Mouse (Mus musculus) c-Kit-positive CD71-positive TER-119-negative erythroid progenitor cells, embryonic 14.5 days (primary cell): ENCODE data around the gene Gm21060.
"Not testable (repeated sequence)": the region's sequence is repeated elsewhere in the genome, so short reads cannot be mapped to it uniquely, and the experiment has no call there.

Source experiments
- DNase-seq: peaks from one replicate; pipeline ENCODE4 v3.0.0-alpha.2; 2013; ENCODE audit warnings: low read depth

Gene Gm21060

GRCm38 (mm10) chr19:61296969-61297368 is at the start of gene Gm21060:
Gene Gm21060 (minus strand): TSS chr19:61297069.
- no peak for DNase-seq

GRCm38 (mm10) chr19:61320844-61321243 is 24.0 kb upstream of the Gm21060 start:
- not testable (repeated sequence) for DNase-seq

GRCm38 (mm10) chr19:61313185-61313584 is 16.3 kb upstream of the Gm21060 start:
- not testable (repeated sequence) for DNase-seq

GRCm38 (mm10) chr19:61312400-61312799 is 15.5 kb upstream of the Gm21060 start:
- DNase-seq = not testable (repeated sequence)

GRCm38 (mm10) chr19:61308083-61308482 is 11.2 kb upstream of the Gm21060 start:
- not testable (repeated sequence) for DNase-seq

GRCm38 (mm10) chr19:61285033-61285432 is 11.8 kb downstream of the Gm21060 start:
- not testable (repeated sequence) for DNase-seq

- DNase-seq = no peak
These were observed 13.3 kb downstream of the Gm21060 start for GRCm38 (mm10) chr19:61283581-61283980.

GRCm38 (mm10) chr19:61275446-61275845 is 21.4 kb downstream of the Gm21060 start:
- no peak for DNase-seq

- DNase-seq = not testable (repeated sequence)
These were observed 27.7 kb downstream of the Gm21060 start for GRCm38 (mm10) chr19:61269141-61269540.

- DNase-seq = peak; percentile 6
These were observed 29.7 kb downstream of the Gm21060 start for GRCm38 (mm10) chr19:61267141-61267540.

GRCm38 (mm10) chr19:61266651-61267050 is 30.2 kb downstream of the Gm21060 start:
- DNase-seq = peak; percentile 4

GRCm38 (mm10) chr19:61266246-61266615 is 30.6 kb downstream of the Gm21060 start:
- DNase-seq = peak; percentile 20

GRCm38 (mm10) chr19:61265349-61266245 is 31.3 kb downstream of the Gm21060 start:
- DNase-seq = peak; percentile 96

GRCm38 (mm10) chr19:61264933-61265332 is 31.9 kb downstream of the Gm21060 start:
- DNase-seq = no peak

GRCm38 (mm10) chr19:61264227-61264626 is 32.6 kb downstream of the Gm21060 start:
- peak; percentile 65 for DNase-seq

- no peak for DNase-seq
These were observed 35.6 kb downstream of the Gm21060 start for GRCm38 (mm10) chr19:61261241-61261640.

GRCm38 (mm10) chr19:61257733-61258132 is 39.1 kb downstream of the Gm21060 start:
- no peak for DNase-seq

GRCm38 (mm10) chr19:61256166-61256887 is 40.5 kb downstream of the Gm21060 start:
- no peak for DNase-seq

- DNase-seq = not testable (repeated sequence)
These were observed 49.5 kb downstream of the Gm21060 start for GRCm38 (mm10) chr19:61247334-61247733.
